Mouse (Mus musculus) midbrain, embryonic 15.5 days (tissue): ENCODE results near the gene Ctnna3. TPM values are rescaled to one million over a fixed set of nuclear protein-coding genes. Genes with fewer than 3 reads are reported as not detected.
A peak's percentile ranks its signal among the peaks of the same experiment; 100 is the strongest.
"Not testable (repeated sequence)": the region's sequence is repeated elsewhere in the genome, so short reads cannot be mapped to it uniquely, and the experiment has no call there.

Source experiments
- ATAC-seq: fragments of 200-750 bp; cut with Nextera tagmentation; replicated peaks from 2 replicates; pipeline ENCODE4 v1.8.0; 2017; ENCODE audit warnings: moderate TSS enrichment
- H3K27ac ChIP-seq: fragments of 300-500 bp; sonication (generic); 2 replicates; pipeline ENCODE4 v1.5.1; 2015; ENCODE audit warnings: mild to moderate bottlenecking, inconsistent platforms
- H3K27me3 ChIP-seq: fragments of 300-500 bp; sonication (generic); replicated peaks from 2 replicates; pipeline ENCODE4 v1.6.1; 2015; ENCODE audit warnings: inconsistent platforms
- H3K36me3 ChIP-seq: fragments of 300-500 bp; sonication (generic); replicated peaks from 2 replicates; pipeline ENCODE4 v1.6.1; 2015; ENCODE audit warnings: inconsistent platforms
- H3K4me1 ChIP-seq: fragments of 300-500 bp; sonication (generic); 2 replicates; pipeline ENCODE4 v1.6.1; 2015; ENCODE audit warnings: inconsistent platforms
- H3K4me2 ChIP-seq: fragments of 300-500 bp; sonication (generic); 2 replicates; pipeline ENCODE4 v1.6.1; 2015; ENCODE audit warnings: inconsistent platforms, mild to moderate bottlenecking, moderate library complexity
- H3K4me3 ChIP-seq: fragments of 300-500 bp; sonication (generic); 2 replicates; pipeline ENCODE4 v1.5.1; 2015; ENCODE audit warnings: mild to moderate bottlenecking, inconsistent platforms
- H3K9ac ChIP-seq: fragments of 300-500 bp; sonication (generic); 2 replicates; pipeline ENCODE4 v1.6.1; 2015; ENCODE audit warnings: mild to moderate bottlenecking, inconsistent platforms
- H3K9me3 ChIP-seq: fragments of 300-500 bp; sonication (generic); 2 replicates; pipeline ENCODE4 v1.6.1; 2016; ENCODE audit warnings: inconsistent platforms
- WGBS: fragments of 180-500 bp; shearing (Covaris S2); methylation state at CpG from one replicate; pipeline ENCODE4 v1.1.7; 2015; ENCODE audit warnings: mixed read lengths; 5-methylcytosine and 5-hydroxymethylcytosine counted together
- polyA plus RNA-seq: library from polyadenylated mRNA; unstranded; fragments of >200 nt; fragmentation: Nextera tagmentation; extraction: Ambion mirVana; gene quantifications from 2 replicates; pipeline ENCODE4 v1.2.1, GENCODE M21; 2015

Gene Ctnna3
- polyA plus RNA-seq, 1 experiment from 2014 or later = 0.80 TPM

DNA sequence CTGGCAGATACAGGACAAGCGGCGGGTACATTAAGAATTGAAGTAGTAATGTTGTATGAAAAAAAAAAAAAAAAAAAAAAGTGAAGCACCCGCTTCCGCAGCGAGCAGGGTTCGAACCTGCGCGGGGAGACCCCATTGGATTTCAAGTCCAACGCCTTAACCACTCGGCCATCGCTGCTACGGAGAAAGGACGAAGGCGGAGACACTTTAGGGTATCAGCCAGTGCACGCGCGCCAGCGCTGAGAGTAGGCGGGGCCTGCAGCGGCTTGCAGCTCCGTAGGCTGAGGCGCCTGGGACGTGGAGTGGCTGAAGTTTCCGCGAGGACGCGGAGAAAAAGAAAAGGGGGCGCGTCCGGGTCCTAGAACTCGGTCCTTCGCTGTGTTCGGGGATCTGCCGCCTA lies 518 bp upstream of the Ctnna3 start:
- Histone ChIP-seq H3K9me3 (no peaks in the 10 kb centered on the region), H3K4me2 (peak overlapping the region; percentile 90), H3K27me3 (no peaks in the 10 kb centered on the region), H3K36me3 (no peaks in the 10 kb centered on the region), H3K4me1 (peaks cover 5% of the 10 kb centered on the region; the same call in 1 of the 2 replicates), H3K27ac (peak overlapping the region; percentile 80), H3K4me3 (peak overlapping the region; percentile 80), H3K9ac (peak overlapping the region; percentile 59)
- ATAC-seq = peak; percentile 96
- WGBS = under 1% methylated on average over 34 of the region's 34 CpGs

GRCm38 (mm10) chr10:63431221-63431736 lies 1.4 kb downstream of the Ctnna3 start:
- ATAC-seq = no peak

GRCm38 (mm10) chr10:63432099-63432498 lies 2.2 kb downstream of the Ctnna3 start:
- H3K4me1 ChIP-seq = peaks cover 5% of the 10 kb centered on the region; the same call in 1 of the 2 replicates
- no peaks in the 10 kb centered on the region for H3K36me3 ChIP-seq
- ATAC-seq = no peak
- H3K4me3 ChIP-seq = no peak overlapping the region
- H3K9me3 ChIP-seq = no peaks in the 10 kb centered on the region
- H3K27me3 ChIP-seq = no peaks in the 10 kb centered on the region
- no peak overlapping the region for H3K9ac ChIP-seq
- no peak overlapping the region for H3K4me2 ChIP-seq
- no peak overlapping the region for H3K27ac ChIP-seq
- 90% methylated on average over 8 of the region's 8 CpGs for WGBS

More at GRCm38 (mm10) chr10:63431221-63431736, 1.4 kb downstream of the Ctnna3 start:
- Histone ChIP-seq H3K27me3 (no peaks in the 10 kb centered on the region), H3K4me3 (no peak overlapping the region), H3K4me2 (no peak overlapping the region), H3K36me3 (no peaks in the 10 kb centered on the region), H3K9me3 (no peaks in the 10 kb centered on the region), H3K27ac (no peak overlapping the region), H3K4me1 (peaks cover 5% of the 10 kb centered on the region; the same call in 1 of the 2 replicates), H3K9ac (no peak overlapping the region)
- WGBS = 92% methylated on average over 7 of the region's 7 CpGs

GRCm38 (mm10) chr10:63432887-63433286 lies 3.0 kb downstream of the Ctnna3 start:
- Histone ChIP-seq H3K4me1 (peaks cover 5% of the 10 kb centered on the region; the same call in 1 of the 2 replicates), H3K27me3 (no peaks in the 10 kb centered on the region), H3K9ac (no peak overlapping the region), H3K4me2 (no peak overlapping the region), H3K4me3 (no peak overlapping the region), H3K27ac (no peak overlapping the region), H3K36me3 (no peaks in the 10 kb centered on the region), H3K9me3 (no peaks in the 10 kb centered on the region)
- 86% methylated on average over 2 of the region's 2 CpGs for WGBS
- no peak for ATAC-seq

DNA sequence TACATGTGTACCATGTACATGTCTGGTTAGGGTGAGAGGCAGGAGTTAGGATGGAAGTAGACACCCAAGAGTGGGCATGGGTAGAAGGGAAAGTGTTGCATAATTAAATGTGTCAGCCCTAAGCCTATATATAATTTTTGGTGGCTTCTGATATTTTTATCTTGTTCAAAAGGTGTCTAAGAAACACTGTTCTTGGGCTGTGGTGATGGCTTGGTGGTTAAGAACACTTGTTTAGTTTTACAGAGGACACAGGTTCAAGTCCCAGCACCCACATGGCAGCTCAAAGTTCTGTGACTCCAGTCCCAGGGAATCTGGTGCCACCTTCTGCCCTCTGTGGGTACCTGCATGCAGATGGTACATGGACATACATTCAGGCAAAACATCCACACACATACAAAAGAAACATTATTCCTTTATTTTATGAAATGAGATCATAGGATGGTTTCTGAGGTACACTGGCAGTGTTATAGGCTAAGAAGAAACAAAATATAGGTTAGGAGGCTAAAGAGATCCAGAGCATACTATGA lies 8.9 kb downstream of the Ctnna3 start:
- H3K27me3 ChIP-seq = no peaks in the 10 kb centered on the region
- no peaks in the 10 kb centered on the region for H3K9me3 ChIP-seq
- ATAC-seq = no peak
- no peak overlapping the region for H3K4me3 ChIP-seq
- H3K4me1 ChIP-seq = no peaks in the 10 kb centered on the region
- H3K27ac ChIP-seq = no peak overlapping the region
- H3K36me3 ChIP-seq = no peaks in the 10 kb centered on the region
- H3K4me2 ChIP-seq = no peak overlapping the region
- no peak overlapping the region for H3K9ac ChIP-seq

DNA sequence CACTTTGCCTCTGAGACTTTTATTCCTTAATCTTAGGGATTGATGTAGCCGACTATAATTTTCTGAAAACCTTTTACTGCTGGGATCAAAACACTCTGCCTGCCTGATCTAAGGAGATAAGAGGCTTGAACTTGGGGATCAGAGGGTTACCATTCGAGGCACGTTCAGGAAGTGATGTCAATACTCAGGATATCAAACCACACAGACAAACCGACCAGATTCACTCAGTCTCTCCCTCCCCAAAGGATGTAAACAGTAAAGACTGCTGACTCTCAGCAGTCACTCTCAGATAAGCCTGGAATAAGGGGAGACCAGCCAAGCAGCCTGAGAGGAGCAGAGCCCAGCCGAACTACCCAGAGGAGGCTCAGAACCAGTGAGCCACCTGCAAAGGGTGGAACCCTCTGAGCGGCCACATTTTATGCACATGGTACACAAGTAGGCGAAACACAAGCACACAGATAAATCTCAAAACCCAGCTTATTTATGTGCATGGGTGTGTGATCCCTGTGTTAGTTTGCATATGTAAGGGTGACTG lies 9.9 kb downstream of the Ctnna3 start:
- no peak for ATAC-seq

DNA sequence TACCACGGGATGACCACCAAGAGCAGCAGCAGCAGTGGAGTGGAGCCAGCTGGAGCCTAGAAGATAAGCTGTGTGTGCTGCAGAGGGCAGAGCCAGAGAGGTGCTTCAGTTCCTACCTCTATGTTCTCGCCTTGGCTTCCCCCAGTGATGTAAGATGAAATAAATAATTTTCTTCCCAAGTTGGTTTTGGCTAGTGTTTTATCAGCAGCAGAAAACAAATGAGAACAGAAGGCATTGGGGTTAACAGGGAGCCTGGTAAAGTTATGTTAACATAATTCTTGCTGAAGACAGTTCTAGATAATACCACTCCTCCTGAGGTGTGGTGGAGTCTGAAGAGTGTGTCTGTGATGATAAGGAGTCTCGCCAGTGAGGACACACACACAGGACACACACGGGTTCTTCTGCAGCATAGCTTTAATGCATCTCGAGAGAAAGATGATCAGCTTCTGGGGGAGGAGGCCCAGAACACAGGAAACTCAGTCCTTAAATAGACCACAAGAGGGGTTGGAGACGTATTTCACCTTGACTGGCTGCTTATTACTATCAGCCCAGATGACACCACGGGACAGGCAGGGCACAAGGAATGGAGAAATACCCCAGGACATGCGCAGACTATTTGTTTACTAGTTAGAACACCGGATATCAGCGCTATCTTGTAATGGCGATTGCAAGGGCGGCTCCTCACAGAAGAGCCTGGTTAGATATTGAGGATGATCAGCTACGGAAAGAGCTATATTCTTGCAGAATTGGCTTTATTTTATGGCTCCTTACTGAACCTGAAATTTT lies 14.9 kb downstream of the Ctnna3 start:
- not testable (repeated sequence) for H3K36me3 ChIP-seq, H3K4me3 ChIP-seq, H3K4me1 ChIP-seq, H3K27me3 ChIP-seq, ATAC-seq, H3K9ac ChIP-seq, H3K4me2 ChIP-seq, H3K9me3 ChIP-seq, H3K27ac ChIP-seq
- 93% methylated on average over 13 of the region's 13 CpGs for WGBS

More for the DNA sequence above, 9.9 kb downstream of the Ctnna3 start:
- no peak overlapping the region for H3K27ac ChIP-seq
- no peak overlapping the region for H3K4me2 ChIP-seq
- no peaks in the 10 kb centered on the region for H3K36me3 ChIP-seq
- WGBS = 72% methylated on average over 7 of the region's 7 CpGs
- no peaks in the 10 kb centered on the region for H3K4me1 ChIP-seq
- H3K9ac ChIP-seq = no peak overlapping the region
- no peaks in the 10 kb centered on the region for H3K9me3 ChIP-seq
- no peaks in the 10 kb centered on the region for H3K27me3 ChIP-seq
- H3K4me3 ChIP-seq = no peak overlapping the region

GRCm38 (mm10) chr10:63453926-63454325 lies 24.0 kb downstream of the Ctnna3 start:
- Histone ChIP-seq H3K27ac (no peak overlapping the region), H3K4me2 (no peak overlapping the region), H3K9me3 (no peaks in the 10 kb centered on the region), H3K27me3 (no peaks in the 10 kb centered on the region), H3K36me3 (no peaks in the 10 kb centered on the region), H3K4me1 (no peaks in the 10 kb centered on the region; the same call in 1 of the 2 replicates), H3K4me3 (no peak overlapping the region), H3K9ac (no peak overlapping the region)
- no peak for ATAC-seq
- 88% methylated on average over 4 of the region's 4 CpGs for WGBS

DNA sequence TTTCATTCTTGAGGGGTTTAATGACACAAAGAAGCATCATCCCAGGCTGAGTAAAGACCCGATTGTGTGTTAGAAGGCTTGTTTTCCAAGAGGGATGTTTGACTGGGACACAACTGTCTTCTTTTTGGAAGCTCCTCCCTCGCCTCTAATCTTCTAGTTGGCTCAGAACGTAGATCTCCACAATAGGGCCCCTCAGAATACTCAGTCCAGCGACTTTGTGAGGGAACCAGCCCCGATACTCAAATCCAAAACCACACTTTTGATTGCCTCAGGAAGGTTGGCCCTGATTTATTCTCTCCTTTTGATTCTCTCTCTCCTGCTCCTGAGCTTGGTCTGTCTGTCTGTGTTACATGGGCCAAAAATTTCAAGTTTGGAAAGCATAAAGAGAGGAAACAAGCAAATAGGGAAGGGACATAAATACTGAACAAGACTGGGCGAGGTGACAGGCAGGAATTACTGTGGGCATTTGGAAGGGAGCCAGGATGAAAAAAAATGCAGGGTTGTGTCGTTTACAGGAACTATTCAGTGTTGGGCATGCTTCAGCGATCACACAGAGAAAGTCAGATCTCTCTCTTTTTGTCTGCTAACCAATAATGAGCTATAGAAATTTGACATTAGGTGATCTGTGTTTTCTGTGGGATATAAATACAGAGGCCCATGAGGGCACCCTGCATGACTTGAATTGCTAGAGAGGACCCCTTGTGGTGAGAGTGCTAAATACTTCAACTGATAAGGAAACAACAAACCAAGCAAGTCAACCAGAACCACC lies 25.4 kb downstream of the Ctnna3 start:
- ATAC-seq = peak; percentile 62; the same call in 1 of the 2 replicates
- Histone ChIP-seq H3K4me2 (no peak overlapping the region), H3K27ac (no peak overlapping the region), H3K9me3 (no peaks in the 10 kb centered on the region), H3K4me3 (no peak overlapping the region), H3K36me3 (no peaks in the 10 kb centered on the region), H3K27me3 (no peaks in the 10 kb centered on the region), H3K4me1 (no peaks in the 10 kb centered on the region; the same call in 1 of the 2 replicates), H3K9ac (no peak overlapping the region)
- WGBS = 32% methylated on average over 8 of the region's 8 CpGs

- WGBS = 80% methylated on average over 17 of the region's 17 CpGs
- no peak overlapping the region for H3K9ac ChIP-seq
- ATAC-seq = no peak
- no peaks in the 10 kb centered on the region for H3K27me3 ChIP-seq
- no peaks in the 10 kb centered on the region for H3K9me3 ChIP-seq
- no peak overlapping the region for H3K27ac ChIP-seq
- H3K4me1 ChIP-seq = no peaks in the 10 kb centered on the region; the same call in 1 of the 2 replicates
- H3K36me3 ChIP-seq = no peaks in the 10 kb centered on the region
- H3K4me2 ChIP-seq = no peak overlapping the region
- H3K4me3 ChIP-seq = no peak overlapping the region
These were observed 27.6 kb downstream of the Ctnna3 start for GRCm38 (mm10) chr10:63457292-63458128.

- H3K9ac ChIP-seq = no peak overlapping the region
- no peak overlapping the region for H3K27ac ChIP-seq
- no peaks in the 10 kb centered on the region for H3K27me3 ChIP-seq
- no peaks in the 10 kb centered on the region for H3K36me3 ChIP-seq
- no peak overlapping the region for H3K4me2 ChIP-seq
- ATAC-seq = no peak
- WGBS = 47% methylated on average over 5 of the region's 5 CpGs
- no peaks in the 10 kb centered on the region for H3K9me3 ChIP-seq
- H3K4me3 ChIP-seq = no peak overlapping the region
- no peaks in the 10 kb centered on the region for H3K4me1 ChIP-seq
These were observed 31.0 kb downstream of the Ctnna3 start for GRCm38 (mm10) chr10:63460935-63461334.
